Mouse (Mus musculus) embryo, embryonic 9.5 days (tissue): ENCODE results near the gene Actl6b.
A peak's percentile ranks its signal among the peaks of the same experiment; 100 is the strongest.

Source experiments
- DNase-seq: peaks from one replicate; pipeline ENCODE4 v3.0.0-alpha.2; 2017; ENCODE audit errors: extremely low spot score

Gene Actl6b

DNA sequence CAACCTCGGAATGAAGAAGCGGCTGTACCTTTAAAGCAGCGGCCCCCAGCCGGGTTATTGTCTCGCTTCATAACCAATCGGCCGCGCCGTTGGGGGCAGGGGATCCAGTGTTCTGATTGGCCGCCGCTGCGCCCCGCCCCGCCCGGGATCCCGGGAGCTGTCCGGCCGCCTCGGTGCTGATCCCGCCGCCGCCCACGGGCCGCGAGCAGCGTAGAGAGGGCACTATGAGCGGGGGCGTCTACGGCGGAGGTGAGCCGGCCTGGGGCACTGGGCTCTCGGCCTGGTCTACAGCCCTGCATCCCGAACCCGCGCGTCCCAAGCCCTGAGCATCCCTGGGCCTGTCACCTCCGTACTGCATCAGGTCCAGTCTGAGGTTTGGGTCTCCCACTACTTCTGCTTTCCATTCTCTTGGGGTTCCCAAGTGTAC, at the start of gene Actl6b:
TSS of gene Actl6b (plus strand) at position 107 of the 427 bp plus-strand sequence.
- peak; percentile 85 for DNase-seq

GRCm38 (mm10) chr5:137504041-137504440, 49.3 kb upstream of the Actl6b start:
- no peak for DNase-seq

- DNase-seq: peak; percentile 88
Measured at GRCm38 (mm10) chr5:137510014-137510501, 43.3 kb upstream of the Actl6b start.

DNA sequence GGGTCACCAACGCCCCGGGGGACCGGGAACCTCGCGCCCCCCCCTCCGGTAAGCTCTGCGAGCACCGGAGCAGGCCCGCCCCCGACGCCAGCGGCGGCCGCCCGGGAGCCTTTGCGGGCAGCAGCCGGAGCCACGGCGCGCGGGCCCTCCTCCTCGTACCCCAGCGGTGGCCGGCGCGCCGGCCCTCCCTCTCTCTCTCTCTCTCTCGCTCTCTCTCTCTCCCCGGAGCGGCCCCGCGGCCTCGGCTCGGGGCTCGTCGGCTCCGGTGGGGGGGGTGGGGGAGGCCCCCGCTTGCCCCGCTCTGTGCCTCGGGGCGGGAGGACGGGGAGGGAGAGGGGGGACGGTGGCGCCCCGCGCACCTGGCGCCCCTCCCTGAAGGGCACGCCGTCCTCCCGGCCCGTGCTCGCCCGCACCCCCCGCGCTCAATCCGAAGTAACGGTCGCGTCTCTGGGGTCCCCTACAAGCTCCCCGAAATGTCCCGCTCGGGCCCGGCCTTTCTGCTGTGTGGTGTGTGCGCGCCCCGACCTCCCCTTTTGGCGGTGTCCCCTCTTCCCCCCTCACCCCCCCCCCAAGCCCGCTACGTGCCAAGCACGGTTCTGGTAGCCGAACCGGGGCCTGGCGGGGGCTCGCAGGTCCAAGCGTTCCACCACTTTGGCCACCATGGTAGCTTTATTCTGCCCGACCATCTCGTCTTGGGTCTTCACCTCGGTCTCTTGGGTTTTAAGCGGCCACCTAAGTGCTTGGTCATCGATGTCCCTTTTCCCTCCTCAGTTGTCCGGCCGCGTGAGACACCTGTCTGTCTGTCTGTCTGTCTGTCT, 42.5 kb upstream of the Actl6b start:
- no peak for DNase-seq

- no peak for DNase-seq
Measured at GRCm38 (mm10) chr5:137511706-137512105, 41.6 kb upstream of the Actl6b start.

DNA sequence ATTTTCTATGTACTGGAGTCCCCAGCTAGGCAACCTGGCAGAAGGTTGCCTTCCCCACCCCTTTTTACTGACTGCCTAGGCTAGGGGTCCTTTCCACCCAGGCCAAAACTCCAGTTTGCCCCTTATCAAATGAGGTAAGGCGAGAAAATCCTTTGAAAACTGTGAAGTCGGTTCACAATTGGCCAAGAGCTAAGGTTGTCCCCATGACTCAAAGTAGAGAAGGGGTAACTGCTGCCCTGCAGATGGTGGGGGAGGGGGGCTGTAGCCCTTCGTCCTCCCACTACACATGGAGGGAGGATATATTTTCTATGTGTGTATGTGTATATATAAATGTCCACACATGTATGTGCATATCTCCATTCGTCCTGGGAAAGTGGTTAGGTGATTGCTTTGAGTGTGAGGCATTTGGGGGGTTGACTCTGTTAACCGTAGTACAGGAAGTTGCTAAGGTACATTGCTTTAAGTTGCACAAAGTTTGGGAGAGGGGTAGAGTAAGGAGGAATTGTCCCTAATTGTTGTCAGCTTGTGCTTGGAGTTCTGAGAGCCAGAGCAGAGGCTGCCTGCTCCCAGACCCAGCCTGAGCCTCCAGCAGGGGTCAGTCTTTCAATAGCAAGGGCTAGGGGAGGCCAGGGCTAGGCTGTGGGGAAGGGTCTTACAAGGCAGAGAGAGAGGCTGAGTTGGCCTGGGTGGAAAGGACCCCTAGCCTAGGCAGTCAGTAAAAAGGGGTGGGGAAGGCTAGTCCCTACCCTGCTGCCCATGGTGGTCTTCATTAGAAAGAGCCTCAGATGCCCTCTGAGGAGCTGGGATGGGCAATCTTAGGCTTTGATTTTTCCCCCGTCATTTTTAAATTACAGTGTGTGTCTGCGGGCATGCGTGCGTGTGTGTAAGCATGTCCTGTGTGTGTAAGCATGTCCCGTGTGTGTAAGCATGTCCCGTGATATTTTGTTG, 40.2 kb upstream of the Actl6b start:
- DNase-seq: peak; percentile 64

- DNase-seq: no peak
Measured at GRCm38 (mm10) chr5:137513951-137514721, 39.2 kb upstream of the Actl6b start.

DNA sequence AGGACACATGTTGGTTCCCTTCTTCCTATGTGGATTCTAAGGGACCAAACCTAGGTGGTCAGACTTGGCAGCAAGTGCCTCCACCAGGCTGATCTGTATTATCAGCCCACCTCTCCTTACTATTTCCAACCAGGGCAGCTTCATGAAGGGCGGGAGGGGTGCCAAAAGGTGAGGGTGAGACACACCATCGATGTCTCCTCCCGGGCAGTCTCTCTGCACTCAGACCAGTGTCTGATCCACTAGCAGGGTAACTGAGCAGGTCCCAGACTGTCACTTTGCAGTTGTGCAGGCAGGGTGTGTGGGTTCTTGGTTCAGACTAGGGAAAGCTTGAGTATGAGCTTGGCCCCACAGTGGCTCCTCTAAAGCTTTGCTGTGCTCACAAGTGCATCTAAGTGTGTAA, 38.5 kb upstream of the Actl6b start:
- DNase-seq: no peak

- DNase-seq: no peak
Measured at GRCm38 (mm10) chr5:137518436-137518835, 34.9 kb upstream of the Actl6b start, which contains the start of gene Gigyf1. Gene Gigyf1 (plus strand): TSS chr5:137518548.

- no peak for DNase-seq
Measured at GRCm38 (mm10) chr5:137519691-137520550, 33.4 kb upstream of the Actl6b start.

DNA sequence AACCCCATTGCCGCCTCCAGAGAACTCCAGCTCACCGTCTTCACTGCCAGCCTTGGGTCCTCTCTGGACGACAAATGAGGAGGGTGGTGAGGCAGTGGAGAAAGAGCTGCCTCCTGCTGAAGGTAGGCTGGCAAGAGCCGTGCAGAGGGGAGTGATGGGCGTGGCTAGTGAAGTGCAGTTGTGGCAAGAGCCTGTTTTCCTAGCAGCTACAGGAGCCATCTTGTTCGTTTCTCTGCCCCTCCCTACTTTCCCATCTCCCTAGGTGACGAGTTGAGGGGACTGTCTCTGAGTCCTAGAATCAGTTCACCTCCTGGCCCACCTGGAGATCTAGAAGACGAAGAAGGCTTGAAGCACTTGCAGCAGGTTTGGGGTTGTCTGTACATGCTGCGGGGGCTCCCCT, 31.5 kb upstream of the Actl6b start:
- DNase-seq: no peak

DNA sequence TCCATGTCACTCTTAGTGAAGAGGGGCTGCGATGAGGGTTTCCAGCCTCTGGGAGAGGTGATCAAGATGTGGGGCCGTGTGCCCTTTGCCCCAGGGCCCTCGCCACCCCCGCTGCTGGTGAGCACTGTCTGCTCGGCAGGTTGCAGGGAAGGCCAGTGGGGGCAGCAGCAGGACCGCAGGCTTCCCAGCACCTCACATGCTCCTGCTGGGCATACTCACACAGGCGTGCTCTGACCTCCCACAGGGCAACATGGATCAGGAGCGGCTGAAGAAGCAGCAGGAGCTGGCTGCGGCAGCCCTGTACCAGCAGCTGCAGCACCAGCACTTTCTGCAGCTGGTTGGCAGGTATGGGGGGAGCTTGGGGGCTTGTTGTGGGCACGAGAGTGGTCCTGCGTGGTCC, 30.6 kb upstream of the Actl6b start:
- no peak for DNase-seq

- no peak for DNase-seq
Measured at GRCm38 (mm10) chr5:137523396-137524250, 29.7 kb upstream of the Actl6b start.

- DNase-seq: no peak
Measured at GRCm38 (mm10) chr5:137524251-137524515, 29.1 kb upstream of the Actl6b start.

- DNase-seq: no peak
Measured at GRCm38 (mm10) chr5:137524671-137525070, 28.6 kb upstream of the Actl6b start.

DNA sequence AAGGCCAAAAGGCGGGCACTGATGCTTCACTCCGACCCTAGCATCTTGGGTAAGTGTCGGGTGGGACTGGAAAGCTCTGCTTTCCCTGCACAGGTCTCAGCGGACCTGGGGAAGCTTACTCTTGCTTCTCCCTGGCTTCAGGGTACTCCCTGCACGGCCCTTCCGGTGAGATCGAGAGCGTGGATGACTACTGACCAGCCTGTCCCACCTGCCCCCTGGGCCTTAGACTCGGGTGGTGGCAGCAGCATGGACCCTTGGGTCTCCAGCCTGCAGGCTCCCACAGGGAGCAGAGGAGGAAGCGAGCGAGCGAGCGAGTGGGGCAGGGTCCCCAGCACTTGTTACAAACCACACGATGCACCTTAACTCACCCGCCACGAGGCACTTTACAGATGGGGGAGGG, 27.8 kb upstream of the Actl6b start:
- no peak for DNase-seq

DNA sequence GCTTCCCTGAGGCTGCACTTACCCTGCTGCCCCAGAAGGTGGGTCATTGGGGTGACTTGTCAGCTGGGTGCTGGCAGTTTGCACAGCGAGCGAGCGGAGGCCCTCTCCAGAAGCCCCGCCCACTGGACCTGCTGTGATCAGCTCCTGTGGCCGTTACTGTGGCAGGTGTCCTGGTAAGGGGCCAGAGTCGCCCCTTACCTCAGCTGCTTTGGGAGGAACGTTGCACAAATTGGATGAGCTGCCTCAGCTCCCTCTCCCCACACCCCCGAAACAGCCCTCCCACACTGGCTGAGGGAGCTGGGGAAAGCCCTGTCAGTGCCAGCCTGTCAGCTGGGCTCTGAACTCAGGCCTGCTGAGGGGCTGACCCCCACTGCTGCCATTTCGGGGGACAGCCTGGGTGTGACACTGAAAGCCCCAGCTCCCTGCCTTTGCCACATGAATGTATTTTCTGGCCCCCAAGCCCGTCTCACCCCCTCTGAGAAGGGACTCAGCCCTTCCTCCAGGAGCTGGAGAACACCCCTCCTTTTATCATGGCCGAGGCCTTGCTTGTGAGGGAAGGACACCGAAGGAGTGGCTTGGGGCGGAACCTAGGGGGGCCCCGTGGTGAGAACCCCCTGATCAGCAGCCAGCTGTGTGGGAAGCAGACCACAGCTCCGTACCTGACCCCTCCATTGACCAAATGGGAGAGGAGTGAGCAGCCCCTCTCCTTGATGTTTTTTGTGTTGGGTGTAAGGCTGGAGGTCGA, 27.0 kb upstream of the Actl6b start:
- no peak for DNase-seq

- no peak for DNase-seq
Measured at GRCm38 (mm10) chr5:137527413-137527812, 25.9 kb upstream of the Actl6b start.
